Mouse (Mus musculus) fat pad, adult 2 months (tissue): Measurements from ENCODE around the gene Ssh2.

Experiments
- DNase-seq: peaks from one replicate; pipeline ENCODE4 v3.0.0-alpha.2; 2011; ENCODE audit warnings: low read depth, low spot score; ENCODE audit errors: extremely low read depth

The Ssh2 gene

GRCm38 (mm10) chr11:77490451-77490850 is 274.4 kb downstream of the Ssh2 start:
- DNase-seq, result no peak

DNA sequence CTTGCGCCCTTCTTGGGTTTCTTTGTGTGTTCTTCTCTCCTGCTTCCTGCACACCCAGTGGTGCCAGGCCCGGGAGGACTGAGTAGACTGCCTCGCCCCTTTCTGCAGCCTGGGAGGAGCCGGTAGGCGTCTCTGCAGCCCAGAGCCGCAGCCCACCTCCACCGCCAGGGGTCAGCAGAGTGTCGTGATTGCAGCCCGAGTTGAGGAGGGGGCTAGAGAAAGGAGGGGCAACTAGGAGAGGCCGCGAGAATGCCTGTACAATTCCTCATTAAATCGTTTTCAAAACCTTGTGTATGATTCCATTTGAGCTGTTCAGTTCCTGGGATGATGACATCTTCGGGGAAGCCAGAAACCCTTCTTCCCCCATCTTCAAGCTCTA is 275.0 kb downstream of the Ssh2 start:
- no peak for DNase-seq

DNA sequence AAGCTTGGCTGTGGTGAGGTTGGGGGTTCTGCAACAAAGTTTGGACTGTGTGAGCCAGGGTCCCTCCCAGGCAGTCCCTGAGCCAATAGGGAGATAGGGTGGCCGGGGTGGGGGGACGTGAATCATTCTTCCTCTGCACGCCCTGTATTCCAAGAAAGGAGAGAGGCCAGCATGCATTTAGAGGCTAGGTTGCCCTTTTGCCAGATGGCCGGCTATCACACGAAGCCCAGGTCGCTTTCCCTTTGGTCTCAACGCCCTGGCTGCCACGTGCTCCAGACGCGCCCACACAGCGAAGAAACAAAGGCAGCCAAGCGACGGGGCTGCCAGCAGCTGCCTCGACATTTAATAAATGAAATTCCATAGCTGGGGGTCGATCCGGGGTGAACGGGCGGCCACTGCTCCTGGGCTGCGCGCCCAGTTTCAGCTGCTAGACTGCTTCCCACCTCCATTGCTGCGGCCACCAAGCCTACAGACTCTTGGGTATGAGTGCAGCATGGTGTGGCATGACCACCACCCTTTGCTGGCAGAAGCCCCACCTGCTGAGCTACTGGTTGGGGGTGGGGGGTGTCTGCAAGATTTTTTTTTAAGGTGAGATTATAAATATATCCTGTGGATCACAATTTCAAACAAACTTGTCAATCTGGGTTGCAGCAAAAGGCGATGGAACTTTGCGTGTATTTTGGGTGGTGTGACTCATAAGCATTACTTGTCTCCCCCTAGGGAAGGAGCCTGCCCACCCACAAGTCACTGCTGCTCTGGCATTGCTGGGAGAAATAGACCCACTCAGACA is 275.6 kb downstream of the Ssh2 start:
- no peak for DNase-seq

GRCm38 (mm10) chr11:77492311-77492871 is 276.3 kb downstream of the Ssh2 start:
- no peak for DNase-seq

GRCm38 (mm10) chr11:77492911-77493332 is 276.8 kb downstream of the Ssh2 start:
- DNase-seq, result no peak

DNA sequence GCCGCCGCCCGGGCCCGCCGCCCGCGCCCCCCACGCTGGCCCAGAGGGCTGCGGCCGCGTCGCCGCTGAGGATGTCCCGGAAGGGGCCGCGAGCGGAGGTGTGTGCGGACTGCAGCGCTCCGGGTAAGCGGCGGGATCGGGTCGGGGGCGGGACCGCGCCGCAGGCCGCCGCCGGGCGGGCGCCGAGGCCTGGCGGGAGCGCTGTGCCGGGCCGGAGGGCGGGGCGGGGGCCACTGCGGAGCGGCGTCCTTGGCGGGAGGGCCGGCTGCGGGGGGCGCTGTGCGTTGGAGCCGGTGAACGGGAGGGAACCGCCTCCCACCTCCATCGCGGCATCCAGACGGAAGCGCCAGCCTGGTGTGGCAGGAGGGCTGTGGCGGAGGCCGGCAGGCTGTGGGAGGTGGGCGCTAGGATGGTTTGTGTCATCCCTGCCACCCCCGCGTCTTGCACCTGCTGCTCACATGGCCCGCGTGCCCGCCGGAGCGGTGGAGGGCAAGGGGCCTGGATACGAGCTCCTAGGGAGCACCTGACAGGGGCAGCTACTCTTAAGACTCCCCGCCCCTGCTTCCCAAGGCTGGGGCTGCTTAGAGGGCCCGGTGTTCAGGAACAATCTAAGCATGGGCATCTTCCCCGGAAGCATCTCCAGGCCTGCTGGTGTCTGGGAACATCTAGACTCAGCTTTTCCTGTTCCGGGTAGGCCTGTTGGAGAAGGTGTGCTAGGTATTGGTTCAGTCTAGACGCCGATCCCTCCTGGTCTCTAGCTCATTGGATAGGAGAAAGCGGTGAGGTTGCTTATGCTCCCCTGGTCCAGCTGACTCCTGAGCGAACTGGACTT is 277.6 kb downstream of the Ssh2 start, which contains the start of gene Git1:
TSS of gene Git1 (plus strand) at position 51 of the 832 bp plus-strand sequence.
- DNase-seq, result no peak

DNA sequence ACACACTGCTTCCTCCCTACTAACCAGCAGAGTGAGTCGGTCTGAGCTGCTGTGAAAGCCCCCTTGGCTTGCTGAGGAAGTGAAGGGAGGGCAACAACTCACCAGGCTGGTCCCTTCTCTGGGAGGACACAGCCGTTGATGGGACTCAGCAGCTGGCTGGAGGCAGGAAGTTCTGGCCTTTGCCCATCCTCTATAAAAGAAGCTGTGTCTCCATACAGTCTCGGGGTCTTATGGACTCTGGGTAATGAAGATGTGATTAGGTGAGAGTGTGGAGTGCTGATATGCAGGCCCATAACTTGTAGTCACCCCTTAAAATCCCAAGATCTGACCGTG is 278.2 kb downstream of the Ssh2 start:
- DNase-seq, result no peak

- no peak for DNase-seq
These were observed 278.7 kb downstream of the Ssh2 start for GRCm38 (mm10) chr11:77494782-77495181.

DNA sequence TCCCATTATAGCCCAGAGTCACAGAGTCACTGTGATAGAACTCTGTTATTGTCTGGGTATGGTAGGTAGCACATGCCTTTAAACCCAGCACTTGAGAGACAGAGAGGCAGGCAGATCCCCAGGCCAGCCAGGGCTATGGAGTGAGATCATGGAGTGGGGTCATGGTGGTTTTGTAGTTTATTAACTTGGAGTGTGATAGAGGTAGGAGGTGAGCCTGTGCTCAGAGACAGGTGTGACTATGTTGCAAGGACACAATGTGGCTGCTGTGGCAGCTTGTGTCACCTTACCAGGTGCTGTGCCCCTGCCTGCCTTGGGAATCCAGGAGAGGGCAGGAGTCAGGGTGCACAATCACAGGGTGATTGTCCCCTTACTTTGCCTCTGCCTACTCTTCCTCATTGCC is 279.4 kb downstream of the Ssh2 start:
- no peak for DNase-seq

- no peak for DNase-seq
These were observed 281.3 kb downstream of the Ssh2 start for GRCm38 (mm10) chr11:77497341-77497756.

DNA sequence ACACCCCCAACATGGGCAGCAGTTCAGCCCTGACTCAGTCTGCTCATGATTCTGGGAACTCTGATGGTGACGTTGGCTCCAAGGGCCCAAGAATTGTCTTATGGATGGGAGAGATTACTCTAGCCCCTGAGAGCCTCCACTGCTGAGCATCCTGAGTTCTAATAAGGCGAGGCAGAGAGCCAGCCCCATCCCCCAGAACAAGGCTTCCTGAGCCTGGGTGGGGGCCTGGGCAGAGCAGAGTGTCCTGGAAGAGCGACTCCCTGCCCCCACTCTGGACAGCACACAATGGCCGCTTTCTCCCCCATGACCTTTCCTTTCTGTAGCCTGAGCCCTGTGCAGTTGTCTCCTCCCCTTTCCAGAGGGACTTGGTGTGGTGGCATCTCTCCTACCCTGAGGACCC is 281.8 kb downstream of the Ssh2 start:
- no peak for DNase-seq

DNA sequence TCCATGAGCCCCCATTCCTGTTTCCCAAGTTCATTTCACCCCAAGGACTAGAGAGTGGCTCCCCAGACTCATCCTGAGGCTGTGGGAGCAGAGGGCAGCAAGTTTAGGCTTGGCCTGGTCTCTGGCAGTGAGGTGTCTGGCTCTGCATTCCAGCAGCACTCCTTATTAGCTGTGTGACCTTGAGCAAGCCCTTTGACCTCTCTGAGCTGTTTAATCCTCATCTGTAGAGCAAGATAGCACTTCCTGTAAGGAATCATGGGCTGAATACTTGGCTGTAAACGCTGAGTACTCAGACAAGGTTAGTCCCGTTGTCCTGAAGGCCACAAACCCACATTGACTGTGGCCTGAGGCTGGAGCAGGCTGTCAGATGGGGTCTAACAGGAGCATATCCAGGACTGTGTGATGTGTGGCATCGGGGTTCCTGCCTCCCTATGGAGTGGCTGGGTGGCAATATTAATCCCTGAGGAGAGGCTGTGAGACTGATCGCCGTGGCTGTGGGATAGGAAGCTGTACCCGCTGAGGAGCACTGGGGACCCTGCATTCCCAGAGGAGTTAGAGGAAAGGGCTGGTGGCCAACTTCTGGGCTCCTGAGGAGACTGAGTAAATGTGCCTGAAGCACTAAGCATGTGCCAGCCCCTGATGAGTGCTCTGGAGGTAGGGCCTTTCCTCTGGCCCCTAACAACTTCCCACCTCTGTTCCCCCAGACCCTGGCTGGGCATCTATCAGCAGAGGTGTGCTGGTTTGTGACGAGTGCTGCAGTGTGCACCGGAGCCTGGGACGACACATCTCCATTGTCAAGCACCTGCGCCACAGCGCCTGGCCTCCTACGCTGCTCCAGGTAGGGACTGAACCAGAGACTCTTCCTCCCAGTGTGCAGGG is 282.4 kb downstream of the Ssh2 start:
- DNase-seq, result no peak

DNA sequence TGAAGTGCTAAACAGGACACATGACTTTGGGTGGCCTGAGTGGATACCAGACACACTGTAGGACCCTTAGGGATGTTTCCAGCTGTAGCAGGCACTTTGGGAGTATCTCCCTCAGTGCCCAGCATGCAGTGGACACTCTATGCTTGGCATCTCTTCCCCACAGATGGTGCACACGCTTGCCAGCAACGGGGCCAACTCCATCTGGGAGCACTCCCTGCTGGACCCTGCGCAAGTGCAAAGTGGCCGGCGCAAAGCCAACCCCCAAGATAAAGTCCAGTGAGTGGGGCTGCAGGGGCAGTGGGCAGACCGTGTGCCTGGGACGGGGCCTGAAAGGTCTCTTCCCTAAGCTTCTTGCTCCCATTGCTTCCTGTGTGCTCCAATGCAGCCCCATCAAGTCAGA is 283.3 kb downstream of the Ssh2 start:
- DNase-seq, result no peak

GRCm38 (mm10) chr11:77500361-77501325 is 284.6 kb downstream of the Ssh2 start:
- no peak for DNase-seq

GRCm38 (mm10) chr11:77501392-77501791 is 285.3 kb downstream of the Ssh2 start:
- no peak for DNase-seq

- no peak for DNase-seq
These were observed 285.9 kb downstream of the Ssh2 start for GRCm38 (mm10) chr11:77501971-77502370.

GRCm38 (mm10) chr11:77502481-77502880 is 286.4 kb downstream of the Ssh2 start:
- DNase-seq, result no peak

DNA sequence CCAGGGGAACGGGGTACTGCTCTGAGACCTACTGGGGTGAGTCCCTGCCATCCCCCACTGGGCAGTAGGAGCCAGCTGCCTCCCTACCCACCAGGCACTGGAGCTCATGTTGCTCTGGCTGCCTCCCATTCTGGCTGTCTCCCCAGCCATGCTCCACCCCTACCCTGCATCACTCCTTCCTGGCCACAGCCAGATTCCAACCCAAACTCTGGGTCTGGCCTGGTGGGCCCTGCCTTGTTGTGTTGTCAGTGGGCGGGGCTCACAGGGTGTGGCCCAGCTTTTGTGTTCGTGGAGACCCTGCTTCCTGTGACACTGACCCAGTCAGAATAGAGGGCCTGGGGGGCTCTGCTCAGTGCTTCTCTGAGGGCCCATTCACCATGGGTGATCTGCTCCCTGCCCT is 287.4 kb downstream of the Ssh2 start:
- DNase-seq, result no peak

DNA sequence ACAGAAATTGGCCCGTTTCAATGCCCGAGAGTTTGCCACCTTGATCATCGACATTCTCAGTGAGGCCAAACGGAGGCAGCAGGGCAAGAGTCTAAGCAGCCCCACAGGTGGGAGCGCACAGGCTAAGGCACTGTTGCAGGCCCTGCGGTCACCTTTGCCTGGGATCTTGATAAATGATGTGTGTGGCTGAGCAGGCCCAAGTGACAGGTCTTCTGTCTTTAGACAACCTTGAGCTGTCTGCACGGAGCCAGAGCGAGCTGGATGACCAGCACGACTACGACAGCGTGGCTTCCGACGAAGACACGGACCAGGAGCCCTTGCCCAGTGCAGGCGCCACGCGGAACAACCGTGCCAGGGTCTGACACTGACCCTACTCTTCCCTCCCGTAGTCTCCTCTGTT is 288.3 kb downstream of the Ssh2 start:
- no peak for DNase-seq
